Mouse (Mus musculus) liver, embryonic 14 days (tissue): ENCODE measurements around the gene Rsph3b. TPM values are rescaled to one million over a fixed set of nuclear protein-coding genes. Genes with fewer than 3 reads are reported as not detected.

Experiments used
- polyA plus RNA-seq: library from polyadenylated mRNA; depleted of rRNA; stranded (reverse); fragments of >200 nt; gene quantifications from 2 replicates; pipeline ENCODE4 v1.2.3, GENCODE M21; 2012; rRNA removed

The Rsph3b gene
- polyA plus RNA-seq = 6.4 and 6.5 TPM in 2 replicates

DNA sequence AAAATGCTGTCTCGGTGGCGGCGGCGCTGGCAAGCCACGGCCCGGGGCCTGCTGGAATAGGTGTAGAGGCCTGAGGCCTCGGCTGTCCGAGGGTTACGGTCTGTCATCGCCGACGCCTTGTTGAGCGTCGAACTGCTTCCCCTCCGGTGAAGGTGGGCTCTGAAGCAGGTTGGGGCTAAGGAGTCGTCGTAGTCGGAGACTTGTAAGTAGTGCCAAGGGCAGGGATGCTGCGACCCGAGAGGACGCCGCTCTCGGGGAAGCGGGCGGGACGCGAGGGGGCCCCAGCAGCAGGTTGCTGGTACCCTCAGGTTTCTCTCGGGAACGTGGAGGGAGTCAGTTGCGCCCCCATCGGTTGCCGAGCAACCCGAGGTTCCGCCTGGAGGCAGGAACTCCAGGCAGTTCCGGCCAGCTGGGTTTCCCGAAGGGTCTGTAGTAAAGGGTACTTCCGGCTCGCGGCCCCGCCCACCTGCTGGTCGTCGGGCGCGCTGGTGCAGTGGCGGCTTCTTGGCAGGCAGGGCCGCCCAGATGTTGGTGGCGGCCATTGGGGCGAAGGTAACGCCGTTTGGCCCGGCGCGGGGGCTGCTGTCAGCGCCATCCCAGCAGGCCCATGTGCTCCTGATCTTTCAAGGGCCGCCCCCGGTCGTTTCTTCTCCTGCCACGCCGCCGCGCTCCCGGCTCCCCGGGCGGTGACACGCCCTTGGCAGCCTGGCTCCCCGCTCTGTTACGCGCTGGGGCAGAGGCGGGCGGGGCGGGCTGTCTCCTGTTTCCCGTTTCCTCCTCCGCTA lies at the start of gene Rsph3b:
Gene Rsph3b, minus strand, starts transcription at position 699 of the 785 bp plus-strand sequence.

DNA sequence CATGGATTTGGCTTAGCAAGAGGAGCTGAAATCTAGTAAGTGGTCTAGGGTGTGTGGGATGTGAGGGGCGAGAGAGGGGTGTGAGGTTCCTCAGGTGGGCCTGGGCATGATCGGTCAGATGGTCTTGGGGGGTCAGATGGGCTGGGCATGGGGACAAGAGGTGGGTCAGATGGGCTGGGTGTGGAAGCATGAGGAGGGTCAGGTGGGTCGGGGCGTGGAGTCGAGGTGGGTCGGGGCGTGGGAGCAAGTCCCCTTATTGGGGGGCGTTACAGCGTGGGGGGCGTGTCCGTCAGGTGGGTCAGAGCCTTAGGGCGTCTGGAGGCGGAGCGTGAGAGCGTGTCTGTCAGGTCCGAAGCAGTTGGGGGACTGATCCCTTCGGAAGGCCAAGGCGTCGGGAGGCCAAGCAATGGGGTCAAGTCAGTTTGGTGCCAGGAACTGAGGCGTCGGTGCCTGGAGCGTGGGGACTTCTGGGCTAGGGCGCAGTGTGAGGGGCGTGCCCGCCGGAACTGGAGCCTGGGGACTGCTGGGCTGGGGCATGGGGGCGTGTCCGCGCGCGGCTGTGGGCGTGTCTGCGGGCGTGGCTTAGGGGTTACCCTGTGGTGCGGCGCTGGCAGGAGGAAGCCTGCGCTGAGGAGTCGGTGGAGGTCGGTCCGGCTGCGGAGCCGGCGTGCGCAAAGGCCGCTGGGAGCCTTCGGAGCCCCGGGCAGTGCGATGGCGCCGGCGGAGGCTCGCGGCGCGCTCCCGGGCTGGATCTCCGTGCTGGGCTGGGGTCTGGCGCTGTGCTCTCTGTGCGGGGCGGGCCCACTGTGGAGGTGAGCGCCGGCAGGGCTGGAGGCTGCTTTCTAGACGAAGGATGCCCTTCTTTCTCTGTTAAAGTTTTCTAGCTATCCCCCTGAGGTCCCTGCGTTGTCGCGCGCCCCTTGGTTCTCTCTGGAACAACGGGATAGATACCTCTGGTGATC lies 30.1 kb upstream of the Rsph3b start, which contains the start of gene Gm49721:
Gene Gm49721, plus strand, starts transcription at position 618 of the 962 bp plus-strand sequence.

GRCm38 (mm10) chr17:6970334-6970733 lies 21.9 kb upstream of the Rsph3b start, which contains the start of gene Rnaset2b:
Gene Rnaset2b, plus strand, starts transcription at chr17:6970634.

GRCm38 (mm10) chr17:6960776-6961175 lies 12.3 kb upstream of the Rsph3b start, which contains the start of gene Tagap1:
Gene Tagap1, minus strand, starts transcription at chr17:6961156.

Other genes with a start within 250 kb of the Rsph3b start
- gene Ezr, start 165.9 kb downstream of the Rsph3b start, polyA plus RNA-seq = 31.0 and 32.3 TPM in 2 replicates
- 11.9 and 13.3 TPM in 2 replicates for gene Tagap1, start 12.5 kb upstream of the Rsph3b start, polyA plus RNA-seq
- gene Rnaset2b, start 22.0 kb upstream of the Rsph3b start, polyA plus RNA-seq = 68.1 and 69.8 TPM in 2 replicates
- gene Gm49721, start 30.2 kb upstream of the Rsph3b start, polyA plus RNA-seq = 0.17 TPM in 1 of 2 replicates, not detected in the other
- gene Gm1604a, start 76.9 kb upstream of the Rsph3b start, polyA plus RNA-seq = not detected in 2 replicates
- gene Rps6ka2, start 221.4 kb upstream of the Rsph3b start, polyA plus RNA-seq = 0.95 and 0.98 TPM in 2 replicates